Mouse (Mus musculus) embryo, embryonic 10.5 days (tissue): ENCODE results near the gene Rbms2.
A peak's percentile ranks its signal among the peaks of the same experiment; 100 is the strongest.
"Not testable (repeated sequence)": the region's sequence is repeated elsewhere in the genome, so short reads cannot be mapped to it uniquely, and the experiment has no call there.

Experiments used
- DNase-seq: peaks from one replicate; pipeline ENCODE4 v3.0.0-alpha.2; 2015; ENCODE audit warnings: low spot score

The Rbms2 gene

DNA sequence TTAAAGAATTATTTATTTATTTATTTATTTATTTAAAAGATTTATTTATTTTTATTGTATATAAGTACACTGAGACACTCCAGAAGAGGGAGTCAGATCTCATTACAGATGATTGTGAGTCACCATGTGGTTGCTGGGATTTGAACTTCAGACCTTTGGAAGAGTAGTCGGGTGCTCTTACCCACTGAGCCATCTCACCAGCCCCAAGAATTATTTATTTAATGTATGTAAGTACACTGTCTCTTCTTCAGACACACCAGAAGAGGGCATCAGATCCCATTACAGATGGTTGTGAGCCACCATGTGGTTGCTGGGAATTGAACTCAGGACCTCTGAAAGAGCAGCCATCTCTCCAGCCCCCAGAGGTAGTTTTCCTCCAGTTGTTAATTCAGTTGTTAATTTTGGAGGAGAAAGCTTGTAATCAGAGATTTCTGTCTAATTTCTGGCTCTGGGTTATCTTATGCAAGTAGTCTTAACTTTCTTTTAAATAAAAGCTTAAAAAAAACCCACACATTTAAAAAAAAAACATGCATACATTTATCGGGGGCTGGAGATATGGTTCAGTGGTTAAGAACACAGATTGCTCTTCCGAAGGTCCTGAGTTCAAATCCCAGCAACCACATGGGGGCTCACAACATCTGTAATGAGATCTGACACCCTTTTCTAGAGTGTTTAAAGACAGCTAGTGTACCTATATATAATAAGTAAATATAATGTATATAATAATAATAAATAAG is 12.1 kb upstream of the Rbms2 start:
- not testable (repeated sequence) for DNase-seq

- no peak for DNase-seq
Observed at GRCm38 (mm10) chr10:128191472-128191871, 11.4 kb upstream of the Rbms2 start.

- DNase-seq = peak; percentile 89
Observed at GRCm38 (mm10) chr10:128188242-128188877, 8.3 kb upstream of the Rbms2 start.

GRCm38 (mm10) chr10:128187181-128187605 is 7.1 kb upstream of the Rbms2 start:
- DNase-seq = no peak

- peak; percentile 94 for DNase-seq
Observed at GRCm38 (mm10) chr10:128185959-128186358, 5.9 kb upstream of the Rbms2 start.

GRCm38 (mm10) chr10:128185277-128185940 is 5.3 kb upstream of the Rbms2 start:
- DNase-seq = no peak

DNA sequence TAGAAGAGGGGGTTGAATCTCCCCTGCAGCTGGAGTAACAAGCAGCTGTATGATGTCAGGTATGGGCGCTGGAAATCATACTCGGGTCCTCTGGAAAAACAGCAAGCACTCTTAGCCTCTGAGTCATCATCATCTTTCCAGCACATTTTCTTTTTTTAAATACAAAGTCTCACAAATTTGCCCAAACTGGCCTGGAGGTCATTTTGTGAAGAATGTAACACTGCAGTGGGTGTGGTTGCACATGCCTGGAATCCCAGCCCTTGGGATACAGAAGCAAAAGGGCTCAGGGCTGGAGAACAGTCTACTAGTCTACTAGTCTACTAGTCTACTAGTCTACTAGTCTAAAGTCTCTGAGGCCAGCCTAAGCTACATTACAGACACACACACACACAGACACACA is 4.2 kb upstream of the Rbms2 start:
- no peak for DNase-seq

DNA sequence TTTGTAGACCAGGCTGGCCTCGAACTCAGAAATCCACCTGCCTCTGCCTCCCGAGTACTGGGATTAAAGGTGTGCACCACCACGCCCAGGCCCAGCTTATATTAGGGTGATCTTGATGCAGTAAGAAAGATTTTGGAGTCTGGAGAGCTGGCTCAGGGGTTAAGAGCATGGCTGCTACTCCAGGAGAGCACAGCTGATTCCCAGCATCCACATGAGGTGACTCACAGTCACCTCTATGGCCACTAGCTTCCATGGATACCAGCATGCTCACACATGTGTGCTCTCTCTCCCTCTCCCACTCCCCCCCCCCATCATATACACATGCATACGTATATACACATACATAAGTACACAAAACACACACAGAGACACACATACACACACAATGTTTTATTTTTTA is 2.8 kb downstream of the Rbms2 start:
- no peak for DNase-seq

- DNase-seq = peak; percentile 95
Observed at GRCm38 (mm10) chr10:128175996-128176755, 3.9 kb downstream of the Rbms2 start.

DNA sequence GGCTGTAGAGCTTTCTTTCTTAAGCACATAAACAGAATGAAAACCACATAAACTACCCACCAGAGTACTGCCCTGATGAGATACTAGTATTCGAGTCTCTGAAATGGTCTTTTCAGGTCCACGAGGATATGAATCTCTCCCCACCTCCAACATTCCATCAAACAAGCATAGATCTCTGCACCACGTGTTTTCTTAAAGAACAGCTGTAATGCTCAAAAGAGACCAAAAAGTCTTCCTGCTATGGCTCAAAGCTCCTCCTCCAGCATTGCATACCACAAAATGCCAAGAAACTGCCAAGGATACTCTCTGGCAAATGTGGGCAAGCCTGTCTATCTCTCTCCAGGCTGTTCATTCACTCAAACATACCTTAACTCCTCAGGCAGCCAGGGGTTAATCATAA is 4.8 kb downstream of the Rbms2 start:
- no peak for DNase-seq

DNA sequence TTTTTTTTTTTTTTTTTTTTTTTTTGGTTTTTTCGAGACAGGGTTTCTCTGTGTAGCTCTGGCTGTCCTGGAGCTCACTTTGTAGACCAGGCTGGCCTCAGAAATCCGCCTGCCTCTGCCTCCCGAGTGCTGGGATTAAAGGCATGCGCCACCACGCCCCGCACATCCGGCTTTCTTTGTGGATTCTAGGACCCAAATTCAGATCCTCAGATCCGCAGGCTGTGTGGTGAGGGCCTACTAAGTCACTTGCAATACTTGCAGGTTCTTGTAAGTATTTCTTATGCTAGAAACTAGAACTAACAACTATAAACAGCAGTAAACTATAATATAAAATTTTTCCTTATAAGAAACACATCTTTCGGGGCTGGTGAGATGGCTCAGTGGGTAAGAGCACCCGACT is 8.7 kb downstream of the Rbms2 start:
- not testable (repeated sequence) for DNase-seq

GRCm38 (mm10) chr10:128167091-128167490 is 13.0 kb downstream of the Rbms2 start:
- no peak for DNase-seq

DNA sequence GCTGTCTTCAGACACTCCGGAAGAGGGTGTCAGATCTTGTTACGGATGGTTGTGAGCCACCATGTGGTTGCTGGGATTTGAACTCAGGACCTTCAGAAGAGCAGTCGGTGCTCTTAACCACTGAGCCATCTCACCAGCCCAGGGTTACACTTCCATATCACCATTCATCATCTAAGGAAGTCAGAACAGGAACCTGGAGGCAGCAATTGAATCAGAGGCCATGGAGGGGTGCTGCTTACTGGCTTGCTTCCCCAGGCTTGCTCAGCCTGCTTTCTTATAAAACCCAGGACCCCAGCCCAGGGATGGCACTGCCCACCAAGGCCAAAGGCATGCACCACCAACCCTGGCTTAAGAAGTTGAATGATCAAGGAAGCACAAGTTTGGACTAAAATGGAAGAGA is 14.4 kb downstream of the Rbms2 start:
- not testable (repeated sequence) for DNase-seq

DNA sequence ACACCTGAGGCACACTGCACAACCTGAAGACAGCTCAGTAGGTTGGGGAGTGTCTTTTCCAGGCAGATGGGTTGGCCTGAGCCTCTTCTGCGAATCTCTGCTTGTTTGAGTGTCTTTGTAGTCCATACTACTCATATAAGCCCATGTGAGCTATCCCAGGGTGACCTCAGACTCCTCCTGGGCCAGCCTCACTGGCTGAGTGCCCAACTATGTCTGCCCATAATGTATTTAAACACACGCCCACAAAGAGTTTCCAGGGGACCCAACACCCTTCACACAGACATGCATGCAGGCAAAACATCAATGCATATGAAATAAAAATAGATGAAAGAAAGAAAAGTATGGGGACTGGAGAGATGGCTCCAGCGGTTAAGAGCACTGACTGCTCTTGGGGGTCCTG is 26.1 kb downstream of the Rbms2 start:
- no peak for DNase-seq

- DNase-seq = no peak
Observed at GRCm38 (mm10) chr10:128150941-128151340, 29.2 kb downstream of the Rbms2 start.

GRCm38 (mm10) chr10:128149592-128149991 is 30.5 kb downstream of the Rbms2 start:
- peak; percentile 80 for DNase-seq

DNA sequence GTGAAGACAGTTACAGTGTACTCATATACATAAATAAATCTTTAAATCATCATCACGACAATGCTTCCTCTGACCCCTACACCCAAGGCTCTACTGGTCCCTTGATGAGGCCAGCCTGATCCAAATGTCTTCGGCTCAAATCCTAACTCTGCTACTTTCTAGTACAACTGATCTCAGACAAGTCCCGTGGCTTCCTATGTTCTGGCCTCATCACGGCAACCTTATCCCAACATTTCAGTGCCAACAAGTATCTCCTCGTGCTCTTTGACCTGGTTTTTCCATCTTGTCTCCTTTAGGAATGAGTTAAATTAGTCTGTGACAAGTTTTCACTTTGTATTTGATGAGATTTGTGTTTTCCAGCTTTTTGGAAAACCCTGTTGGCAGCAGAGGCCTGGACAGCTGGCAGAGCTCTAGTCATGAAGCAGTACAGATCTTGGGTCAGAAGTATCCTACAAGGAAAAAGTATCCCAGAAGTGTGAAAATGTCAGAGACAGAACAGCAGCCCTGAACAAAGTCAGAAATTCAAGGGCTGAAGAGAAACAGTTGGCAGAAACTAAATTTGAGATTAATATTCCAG is 31.2 kb downstream of the Rbms2 start:
- DNase-seq = no peak

DNA sequence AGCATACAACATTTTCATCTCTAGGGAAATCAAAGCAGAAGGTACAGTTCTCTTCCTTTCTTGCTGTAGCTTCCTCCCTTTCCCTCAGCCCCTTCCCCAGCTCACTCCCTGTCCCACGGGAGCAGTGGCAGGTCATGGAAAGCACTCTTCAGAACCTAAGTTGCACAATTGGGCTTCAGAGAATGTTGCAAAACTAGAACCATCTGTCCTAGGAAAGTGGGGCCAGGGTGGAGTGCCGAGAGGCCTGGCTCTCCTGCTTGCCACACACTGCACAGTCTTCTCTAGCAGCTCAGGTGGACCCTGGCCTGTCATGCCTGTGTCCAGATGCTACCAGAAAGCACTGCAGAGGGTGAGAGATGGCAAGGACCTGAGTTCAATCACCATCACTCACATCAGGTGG is 35.1 kb downstream of the Rbms2 start:
- DNase-seq = no peak

DNA sequence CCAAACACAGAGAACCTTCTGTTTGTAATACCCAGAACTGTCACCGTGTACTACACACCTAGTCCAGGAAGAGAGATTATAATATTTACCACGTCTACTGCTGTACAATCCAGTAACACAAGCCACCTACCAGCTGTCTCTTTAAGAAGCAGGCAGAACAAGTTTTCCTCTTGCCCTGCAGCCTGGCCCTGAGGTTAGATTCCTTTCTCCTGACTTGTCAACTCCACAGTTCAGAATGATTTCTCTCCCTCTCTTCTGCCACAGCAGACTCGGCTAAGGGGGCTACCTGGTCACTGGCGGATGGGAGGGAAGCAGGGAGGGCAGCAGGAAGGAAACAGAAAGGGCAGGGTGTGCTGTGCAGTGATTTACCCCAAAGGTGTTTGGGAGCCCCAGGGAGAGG is 36.4 kb downstream of the Rbms2 start:
- no peak for DNase-seq

- no peak for DNase-seq
Observed at GRCm38 (mm10) chr10:128142165-128142564, 37.9 kb downstream of the Rbms2 start.

DNA sequence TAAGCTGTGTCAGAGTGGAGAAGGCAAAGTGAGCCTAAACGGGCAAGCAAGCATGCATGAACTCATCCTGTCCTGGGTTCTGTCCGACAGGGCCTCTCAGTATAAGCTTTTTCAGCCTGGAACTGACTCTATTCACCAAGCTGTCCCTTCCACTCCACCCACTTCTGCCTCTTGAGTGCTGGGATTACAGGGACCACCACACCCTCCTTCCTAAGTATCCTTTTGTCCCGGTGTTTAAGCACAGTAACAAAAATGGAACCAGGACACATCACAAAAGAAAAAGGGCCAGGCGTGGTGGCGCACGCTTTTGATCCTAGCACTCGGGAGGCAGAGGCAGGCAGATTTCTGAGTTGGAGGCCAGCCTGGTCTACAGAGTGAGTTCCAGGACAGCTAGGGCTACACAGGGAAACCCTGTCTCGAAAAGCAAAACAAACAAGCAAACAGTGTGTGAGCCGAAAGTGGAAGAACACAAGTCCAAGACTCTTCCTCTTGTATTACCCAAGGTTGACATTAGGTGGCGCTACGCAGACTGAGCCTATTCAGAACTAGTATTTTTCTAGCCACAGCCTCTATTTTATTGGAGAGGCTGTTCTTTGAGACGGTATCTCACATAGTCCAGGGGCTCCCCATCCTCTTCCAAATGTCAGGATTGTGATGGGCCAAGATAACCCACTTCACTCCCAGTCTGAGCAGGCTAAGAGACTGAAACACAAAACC is 39.7 kb downstream of the Rbms2 start:
- DNase-seq = peak; percentile 81
